Mouse (Mus musculus): ENCODE results near the gene Fndc3b.

Gene Fndc3b

GRCm38 (mm10) chr3:27466297-27466901, 244.7 kb downstream of the Fndc3b start:
- no peak for DNase-seq (ENCODE audit: low spot score)

GRCm38 (mm10) chr3:27463373-27463772, 247.7 kb downstream of the Fndc3b start:
- DNase-seq (ENCODE audit: low spot score): no peak

DNA sequence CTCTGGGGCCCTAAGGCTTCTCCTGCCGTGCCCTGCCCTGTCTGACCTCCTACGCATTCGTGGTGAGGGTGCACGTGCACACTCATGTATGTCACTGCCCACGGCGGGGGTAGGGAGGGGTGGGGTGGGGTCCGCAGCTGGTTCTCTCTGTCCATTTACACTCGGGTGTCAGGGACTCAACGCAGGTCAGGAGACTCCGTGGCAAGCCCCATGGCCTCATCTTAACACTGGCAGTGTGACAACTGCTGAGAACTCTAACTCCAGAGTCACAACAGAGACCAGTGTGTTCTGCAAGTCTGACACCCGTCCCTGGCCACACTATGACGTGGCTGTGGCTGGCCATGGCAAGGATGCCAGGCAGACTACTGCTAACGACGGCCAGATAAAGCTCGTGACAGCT, 248.2 kb downstream of the Fndc3b start:
- no peak for DNase-seq (ENCODE audit: low spot score)

GRCm38 (mm10) chr3:27462316-27462902, 248.7 kb downstream of the Fndc3b start:
- no peak for DNase-seq (ENCODE audit: low spot score)

DNA sequence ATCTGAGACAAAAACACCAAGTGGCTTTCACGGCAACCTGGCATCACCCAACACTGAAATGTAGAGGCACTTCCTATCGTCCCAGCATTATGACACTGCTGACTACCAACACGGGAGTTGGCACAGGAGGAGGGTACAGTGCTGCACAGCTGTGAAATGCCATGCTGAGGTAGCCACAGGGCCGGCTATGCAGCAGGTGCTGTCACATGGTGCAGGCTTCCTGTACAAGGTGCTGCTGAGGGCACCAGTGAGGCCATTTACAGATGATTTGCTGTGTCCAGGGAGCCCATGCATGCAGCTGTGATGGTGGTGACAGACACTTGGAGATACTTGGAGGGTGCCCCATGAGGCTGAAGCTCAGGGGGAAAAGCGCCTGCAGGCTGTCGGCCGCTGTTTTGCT, 249.2 kb downstream of the Fndc3b start:
- no peak for DNase-seq (ENCODE audit: low spot score)

DNA sequence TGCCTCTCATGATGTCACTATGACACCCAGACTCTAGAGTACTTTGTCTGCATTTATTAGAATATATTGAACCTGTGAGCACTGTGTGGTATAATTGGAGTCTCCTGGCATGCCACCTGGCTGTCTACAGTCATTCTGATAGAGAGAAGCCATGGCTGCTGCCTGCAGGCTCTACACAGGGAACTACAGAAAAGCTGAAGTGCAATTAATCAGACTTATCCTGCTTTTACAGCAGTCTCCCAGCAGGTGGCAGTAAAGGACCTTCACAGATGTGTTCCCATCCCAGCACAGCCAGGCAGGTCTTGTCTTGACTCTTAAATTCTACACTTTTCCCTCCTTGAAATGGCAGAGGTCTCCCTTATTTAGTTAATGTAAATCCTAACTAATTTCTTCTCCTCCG, 250.1 kb downstream of the Fndc3b start:
- DNase-seq (ENCODE audit: low spot score): peak; percentile 75

GRCm38 (mm10) chr3:27458416-27458815, 252.7 kb downstream of the Fndc3b start:
- no peak for DNase-seq (ENCODE audit: low spot score)

- no peak for DNase-seq (ENCODE audit: low spot score)
Observed at GRCm38 (mm10) chr3:27456514-27456913, 254.6 kb downstream of the Fndc3b start.

DNA sequence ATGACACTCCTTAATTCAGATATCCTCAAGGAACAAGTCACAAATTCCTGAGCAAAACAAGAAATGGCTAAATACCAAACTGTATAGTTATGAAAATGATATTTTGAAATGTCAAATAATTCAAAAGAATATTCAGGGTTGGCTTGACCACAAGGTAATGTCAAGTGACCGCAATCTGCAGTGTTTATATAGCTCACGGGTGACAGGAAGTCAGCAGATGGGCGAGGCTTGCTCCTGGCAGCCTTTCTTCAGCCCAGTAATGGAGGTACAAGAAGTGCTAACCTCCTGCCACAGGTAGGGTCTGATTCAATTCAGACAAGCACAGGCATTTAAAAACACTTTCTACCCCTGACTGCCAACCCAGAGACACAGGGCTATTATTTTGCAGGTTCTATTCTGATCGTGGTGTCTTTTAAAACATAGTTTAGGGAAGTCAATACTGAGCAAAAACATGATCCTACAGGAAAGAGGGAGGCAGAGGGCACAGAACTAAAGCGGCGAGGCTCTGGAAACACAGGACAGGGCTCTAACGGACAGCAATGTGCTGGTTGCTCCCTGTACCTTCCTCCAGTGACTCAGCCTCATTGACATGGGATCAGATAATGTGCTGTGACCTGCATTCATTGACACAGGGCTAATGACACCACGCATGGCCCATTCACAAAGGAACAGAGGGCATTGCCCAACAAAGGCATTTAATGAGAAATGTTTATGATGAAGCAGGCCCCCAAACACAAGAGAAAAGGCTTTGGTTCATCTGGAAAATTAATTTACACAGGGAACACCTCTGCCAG, 256.5 kb downstream of the Fndc3b start:
- DNase-seq (ENCODE audit: low spot score): no peak

GRCm38 (mm10) chr3:27453453-27454098, 257.5 kb downstream of the Fndc3b start:
- no peak for DNase-seq (ENCODE audit: low spot score)

DNA sequence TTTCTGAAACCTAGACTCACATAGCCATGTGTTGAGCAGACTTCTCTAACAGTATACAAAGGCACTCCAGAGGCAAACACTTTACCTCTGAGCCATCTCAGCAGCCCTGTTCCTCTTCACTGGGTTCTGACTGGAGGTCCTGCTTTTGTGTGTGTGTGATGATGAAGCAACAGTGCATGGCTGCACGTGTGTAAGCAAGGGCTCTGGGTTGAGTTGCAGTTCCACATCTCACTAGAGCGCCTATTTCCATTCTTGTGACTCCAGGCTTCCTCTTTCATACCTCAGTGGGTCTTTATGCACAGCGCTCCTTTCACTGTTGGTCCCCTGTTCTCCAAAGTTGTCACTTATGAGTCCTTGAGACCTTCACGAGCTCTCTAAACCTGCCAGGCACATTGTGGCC, 261.7 kb downstream of the Fndc3b start:
- no peak for DNase-seq (ENCODE audit: low spot score)

DNA sequence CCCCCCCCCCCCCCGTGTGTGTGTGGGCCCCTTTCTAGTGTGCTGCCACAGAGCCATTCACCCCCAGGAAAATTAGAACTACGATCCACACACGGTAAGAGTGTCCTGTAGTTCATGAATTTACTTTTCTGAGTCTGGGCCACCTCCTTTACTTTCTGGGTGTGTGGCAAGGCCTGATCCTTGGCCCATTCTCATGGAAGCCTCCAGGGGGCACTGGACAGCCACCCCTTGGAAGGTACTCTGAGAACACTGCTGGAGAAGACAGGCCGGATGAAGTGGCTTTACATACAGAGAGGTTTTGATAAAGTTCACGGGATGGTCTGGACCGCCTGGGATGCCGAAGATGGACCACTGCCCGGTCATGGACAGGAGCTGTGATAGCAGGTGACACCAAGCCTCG, 262.7 kb downstream of the Fndc3b start:
- no peak for DNase-seq (ENCODE audit: low spot score)

DNA sequence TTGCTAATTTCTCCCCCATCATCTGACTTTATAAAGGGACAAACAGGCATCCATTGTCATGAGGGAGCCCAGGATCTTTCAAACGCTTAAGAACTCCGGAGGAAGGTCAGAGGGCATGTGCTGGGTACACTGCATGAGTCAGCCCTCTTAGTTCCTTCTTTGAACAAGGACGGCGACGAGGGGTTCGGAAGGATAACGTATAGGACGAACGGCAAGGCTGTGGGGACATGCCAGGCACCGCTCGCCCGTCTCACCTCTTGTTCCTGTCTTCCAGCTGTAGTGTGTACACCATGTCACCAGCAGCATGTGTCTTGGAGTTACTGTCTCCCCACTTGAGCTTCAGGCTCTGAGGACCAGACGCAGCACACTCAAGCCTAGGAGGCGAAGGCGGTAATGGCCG, 271.4 kb downstream of the Fndc3b start:
- DNase-seq (ENCODE audit: low spot score): no peak

DNA sequence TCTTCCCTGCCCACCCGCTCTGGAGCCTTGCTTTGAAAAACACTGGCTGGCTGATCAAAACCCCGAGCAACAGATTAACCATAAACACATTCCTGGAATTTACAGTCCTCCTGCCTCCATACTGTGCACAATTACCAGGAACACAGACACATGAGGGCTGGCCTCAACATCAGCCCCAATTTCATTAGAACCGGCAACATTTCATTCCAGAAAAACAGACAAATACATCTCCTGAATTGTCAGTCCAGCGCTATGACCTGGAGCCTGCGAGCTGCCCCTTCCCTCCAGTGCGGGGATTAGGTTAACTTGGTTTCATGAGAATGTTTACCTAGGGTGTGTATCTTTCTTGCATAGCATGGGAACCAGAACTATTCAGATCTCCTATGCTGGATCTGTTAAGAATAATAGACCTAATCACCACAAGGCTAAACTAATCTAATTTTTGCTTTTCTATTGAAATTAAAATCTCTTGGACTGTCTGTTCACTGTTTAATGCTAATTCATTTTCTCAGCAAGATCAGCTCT, 275.9 kb downstream of the Fndc3b start:
- DNase-seq (ENCODE audit: low spot score): no peak

- no peak for DNase-seq (ENCODE audit: low spot score)
Observed at GRCm38 (mm10) chr3:27432981-27433380, 278.1 kb downstream of the Fndc3b start.

DNA sequence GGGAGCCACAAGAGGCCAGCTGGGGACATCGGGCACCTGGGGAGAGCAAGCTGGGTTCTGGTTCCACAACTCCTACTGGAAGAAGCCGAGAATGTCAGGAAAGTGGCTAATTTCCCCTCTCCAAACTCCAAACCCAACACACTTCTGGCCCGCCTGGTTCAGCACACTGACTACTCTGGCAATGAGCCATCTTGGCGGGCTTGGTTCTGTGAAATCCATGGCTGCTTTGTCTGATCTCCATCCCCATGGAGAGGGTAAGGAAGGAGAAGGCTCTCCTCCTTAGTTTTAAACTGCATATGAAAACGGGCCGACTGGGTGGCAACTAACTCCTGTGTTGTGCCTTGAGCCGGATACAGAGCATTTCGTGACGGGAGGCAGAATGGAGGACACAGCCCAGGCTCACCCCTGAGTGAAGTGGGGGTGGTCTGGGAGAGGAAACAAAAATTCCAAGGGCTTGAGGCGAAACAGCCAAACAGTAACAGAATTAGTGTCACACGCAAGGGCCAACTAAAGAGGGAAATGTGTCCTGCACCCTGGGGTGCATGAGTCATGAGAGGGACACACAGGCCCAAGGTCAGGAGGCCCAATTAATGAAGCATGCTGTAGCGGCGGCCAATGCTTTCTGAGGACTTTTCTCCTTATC, 280.4 kb downstream of the Fndc3b start:
- no peak for DNase-seq (ENCODE audit: low spot score)

GRCm38 (mm10) chr3:27427406-27427805, 283.7 kb downstream of the Fndc3b start:
- DNase-seq (ENCODE audit: low spot score): no peak

DNA sequence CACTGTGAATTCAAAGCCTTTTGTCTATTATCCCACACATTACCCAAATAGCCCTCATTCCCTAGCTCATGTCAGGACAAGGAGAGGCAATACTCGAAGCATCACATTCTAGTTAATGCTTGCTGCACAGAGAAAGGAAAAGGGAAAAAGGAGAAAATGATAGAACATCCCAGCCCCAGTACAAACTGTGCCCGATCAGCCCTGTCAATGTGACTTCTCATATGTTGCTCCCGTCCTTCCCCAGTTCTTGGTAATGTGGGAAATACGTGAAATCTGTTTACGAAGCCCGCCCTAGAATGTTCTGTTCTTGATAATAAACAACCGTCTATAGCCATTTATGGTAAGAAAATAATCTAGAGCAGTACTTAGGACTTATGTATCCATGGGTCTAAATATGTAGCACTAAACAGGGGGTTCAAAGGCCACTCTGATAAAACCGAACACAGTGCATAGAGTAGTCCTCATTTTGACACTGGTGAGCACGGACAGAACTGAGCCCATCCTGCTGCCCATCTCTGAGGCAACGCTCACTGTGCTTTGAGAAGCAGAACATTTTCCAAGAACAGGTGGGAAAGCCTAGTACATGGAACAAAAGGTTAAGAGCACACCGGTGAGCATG, 286.9 kb downstream of the Fndc3b start:
- DNase-seq (ENCODE audit: low spot score): no peak

DNA sequence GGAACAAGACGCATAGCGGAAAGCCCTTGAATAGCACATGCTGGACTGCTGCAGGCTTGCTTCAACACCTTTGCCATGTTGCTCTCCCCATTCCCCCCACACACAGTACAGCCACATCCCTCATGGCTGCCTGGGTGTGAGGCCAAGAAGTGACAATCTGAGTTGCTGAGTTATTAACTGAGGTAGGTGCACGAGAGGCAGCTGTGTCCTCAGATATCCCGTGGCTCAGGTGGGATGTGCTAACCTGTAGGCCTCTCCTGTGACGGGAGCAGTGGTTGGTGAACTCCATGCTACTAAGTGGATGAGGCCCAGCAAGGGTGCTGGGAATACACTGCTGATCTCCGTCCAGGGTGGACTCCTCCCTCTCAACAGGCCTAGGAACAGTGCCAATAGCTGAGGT, 288.6 kb downstream of the Fndc3b start:
- no peak for DNase-seq (ENCODE audit: low spot score)

GRCm38 (mm10) chr3:27421980-27422379, 289.1 kb downstream of the Fndc3b start:
- no peak for DNase-seq (ENCODE audit: low spot score)

DNA sequence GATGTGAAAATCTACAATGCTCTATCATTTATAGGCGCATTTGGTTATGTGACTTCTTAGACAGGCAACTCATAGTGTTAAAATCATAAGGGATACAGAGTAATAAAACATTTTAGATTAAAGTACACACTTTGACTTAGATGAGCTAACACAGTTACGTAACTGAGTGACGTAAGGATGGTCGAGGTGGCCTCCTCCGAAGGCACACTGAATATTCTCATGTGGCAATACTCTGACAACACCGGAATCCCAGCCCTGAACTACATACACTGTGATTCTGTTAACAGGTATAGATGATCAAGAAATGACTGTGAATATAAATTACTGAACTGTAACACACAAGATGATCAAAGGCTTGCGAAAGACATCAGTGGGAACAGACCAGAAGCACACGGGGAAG, 292.5 kb downstream of the Fndc3b start:
- no peak for DNase-seq (ENCODE audit: low spot score)

- no peak for DNase-seq (ENCODE audit: low spot score)
Observed at GRCm38 (mm10) chr3:27416786-27417185, 294.3 kb downstream of the Fndc3b start.

Data from urinary bladder, postnatal 25 days (tissue).